Mouse (Mus musculus) embryonic facial prominence, embryonic 15.5 days (tissue): ENCODE measurements around the gene Slitrk6. TPM values are rescaled to one million over a fixed set of nuclear protein-coding genes. Genes with fewer than 3 reads are reported as not detected.

Experiments used
- ATAC-seq: fragments of 200-750 bp; cut with Nextera tagmentation; 2 replicates; pipeline ENCODE4 v1.8.0; 2017; ENCODE audit warnings: low read depth, moderate TSS enrichment; ENCODE audit not compliant: insufficient number of reproducible peaks, low FRiP score, low TSS enrichment
- H3K27ac ChIP-seq: fragments of 300-500 bp; sonication (generic); replicated peaks from 2 replicates; pipeline ENCODE4 v1.5.1; 2015; ENCODE audit warnings: mild to moderate bottlenecking, inconsistent platforms
- H3K27me3 ChIP-seq: fragments of 300-500 bp; sonication (generic); 2 replicates; pipeline ENCODE4 v1.6.1; 2015; ENCODE audit warnings: inconsistent platforms
- H3K36me3 ChIP-seq: fragments of 300-500 bp; sonication (generic); 2 replicates; pipeline ENCODE4 v1.6.1; 2015; ENCODE audit warnings: mild to moderate bottlenecking, inconsistent platforms
- H3K4me1 ChIP-seq: fragments of 300-500 bp; sonication (generic); 2 replicates; pipeline ENCODE4 v1.6.1; 2015; ENCODE audit warnings: inconsistent platforms
- H3K4me2 ChIP-seq: fragments of 300-500 bp; sonication (generic); replicated peaks from 2 replicates; pipeline ENCODE4 v1.6.1; 2015; ENCODE audit warnings: mild to moderate bottlenecking, inconsistent platforms
- H3K4me3 ChIP-seq: fragments of 300-500 bp; sonication (generic); replicated peaks from 2 replicates; pipeline ENCODE4 v1.5.1; 2015; ENCODE audit warnings: mild to moderate bottlenecking, inconsistent platforms
- H3K9ac ChIP-seq: fragments of 300-500 bp; sonication (generic); 2 replicates; pipeline ENCODE4 v1.6.1; 2015; ENCODE audit warnings: inconsistent platforms
- H3K9me3 ChIP-seq: fragments of 300-500 bp; sonication (generic); replicated peaks from 2 replicates; pipeline ENCODE4 v1.6.1; 2016; ENCODE audit warnings: inconsistent platforms
- WGBS: fragments of 180-500 bp; shearing (Covaris S2); methylation state at CpG from one replicate; pipeline ENCODE4 v1.1.7; 2015; 5-methylcytosine and 5-hydroxymethylcytosine counted together
- polyA plus RNA-seq: library from polyadenylated mRNA; unstranded; fragments of >200 nt; fragmentation: Nextera tagmentation; extraction: Ambion mirVana; gene quantifications from 2 replicates; pipeline ENCODE4 v1.2.1, GENCODE M21; 2015

The Slitrk6 gene
- polyA plus RNA-seq = 18.7 and 20.0 TPM in 2 replicates

- Histone ChIP-seq H3K36me3 (peaks cover 18% of the 10 kb centered on the region), H3K9ac (peak within 1 kb of the TSS; percentile 37), H3K4me1 (no peaks in the 10 kb centered on the region), H3K27me3 (no peaks in the 10 kb centered on the region), H3K4me2 (peak within 1 kb of the TSS; percentile 48), H3K9me3 (no peaks in the 10 kb centered on the region), H3K4me3 (peak within 1 kb of the TSS; percentile 48), H3K27ac (peak within 1 kb of the TSS; percentile 82)
- ATAC-seq = peak; percentile 88
- WGBS = 6% methylated on average over 11 of the region's 11 CpGs
These were observed at the start of gene Slitrk6 for GRCm38 (mm10) chr14:110754484-110755307. Gene Slitrk6 (minus strand): TSS chr14:110755149.

- no peak overlapping the region for H3K4me3 ChIP-seq
- no peak overlapping the region for H3K27ac ChIP-seq
- no peaks in the 10 kb centered on the region for H3K4me1 ChIP-seq
- no peak overlapping the region for H3K4me2 ChIP-seq
- H3K27me3 ChIP-seq = no peaks in the 10 kb centered on the region
- ATAC-seq = no peak
- no peaks in the 10 kb centered on the region for H3K9me3 ChIP-seq
- no peak overlapping the region for H3K9ac ChIP-seq
- no peaks in the 10 kb centered on the region for H3K36me3 ChIP-seq
These were observed 22.6 kb upstream of the Slitrk6 start for GRCm38 (mm10) chr14:110777546-110777945.

GRCm38 (mm10) chr14:110770694-110771093 is 15.7 kb upstream of the Slitrk6 start:
- H3K4me1 ChIP-seq = no peaks in the 10 kb centered on the region
- 60% methylated on average over 1 of the region's 1 CpGs for WGBS
- H3K4me3 ChIP-seq = no peak overlapping the region
- no peak overlapping the region for H3K9ac ChIP-seq
- H3K4me2 ChIP-seq = no peak overlapping the region
- H3K27ac ChIP-seq = no peak overlapping the region
- H3K9me3 ChIP-seq = no peaks in the 10 kb centered on the region
- ATAC-seq = no peak
- no peaks in the 10 kb centered on the region for H3K27me3 ChIP-seq
- H3K36me3 ChIP-seq = no peaks in the 10 kb centered on the region

- Histone ChIP-seq H3K27me3 (no peaks in the 10 kb centered on the region), H3K9me3 (no peaks in the 10 kb centered on the region), H3K27ac (no peak overlapping the region), H3K36me3 (no peaks in the 10 kb centered on the region), H3K4me1 (no peaks in the 10 kb centered on the region), H3K9ac (no peak overlapping the region), H3K4me2 (no peak overlapping the region), H3K4me3 (no peak overlapping the region)
- WGBS = 16% methylated on average over 7 of the region's 7 CpGs
- no peak for ATAC-seq
These were observed 7.8 kb upstream of the Slitrk6 start for GRCm38 (mm10) chr14:110762588-110763220.

- H3K27me3 ChIP-seq = no peaks in the 10 kb centered on the region
- no peaks in the 10 kb centered on the region for H3K4me1 ChIP-seq
- H3K4me3 ChIP-seq = no peak overlapping the region
- ATAC-seq = no peak
- H3K27ac ChIP-seq = no peak overlapping the region
- no peak overlapping the region for H3K9ac ChIP-seq
- H3K36me3 ChIP-seq = no peaks in the 10 kb centered on the region
- H3K9me3 ChIP-seq = no peaks in the 10 kb centered on the region
- 64% methylated on average over 1 of the region's 1 CpGs for WGBS
- H3K4me2 ChIP-seq = no peak overlapping the region
These were observed 6.0 kb upstream of the Slitrk6 start for GRCm38 (mm10) chr14:110760909-110761308.

GRCm38 (mm10) chr14:110755308-110755650 is 330 bp upstream of the Slitrk6 start:
- 30% methylated on average over 4 of the region's 4 CpGs for WGBS
- H3K4me1 ChIP-seq = no peaks in the 10 kb centered on the region
- no peaks in the 10 kb centered on the region for H3K27me3 ChIP-seq
- no peak overlapping the region for H3K9ac ChIP-seq
- H3K4me2 ChIP-seq = peak overlapping the region; percentile 48
- ATAC-seq = no peak
- peak overlapping the region; percentile 48; the same call in 1 of the 2 replicates for H3K4me3 ChIP-seq
- H3K27ac ChIP-seq = 0 out of 2 replicates have a peak overlapping the region, but pooled peaks have one; percentile 82
- H3K36me3 ChIP-seq = peaks cover 12% of the 10 kb centered on the region
- no peaks in the 10 kb centered on the region for H3K9me3 ChIP-seq

- WGBS = 55% methylated on average over 7 of the region's 7 CpGs
- H3K4me1 ChIP-seq = no peaks in the 10 kb centered on the region
- ATAC-seq = no peak
- no peak overlapping the region for H3K9ac ChIP-seq
- H3K36me3 ChIP-seq = no peaks in the 10 kb centered on the region
- H3K27me3 ChIP-seq = no peaks in the 10 kb centered on the region
- H3K4me3 ChIP-seq = no peak overlapping the region
- H3K9me3 ChIP-seq = no peaks in the 10 kb centered on the region
- H3K27ac ChIP-seq = no peak overlapping the region
- H3K4me2 ChIP-seq = no peak overlapping the region
These were observed 15.1 kb downstream of the Slitrk6 start for GRCm38 (mm10) chr14:110739861-110740260.

GRCm38 (mm10) chr14:110739368-110739767 is 15.6 kb downstream of the Slitrk6 start:
- WGBS = 88% methylated on average over 1 of the region's 1 CpGs
- no peaks in the 10 kb centered on the region for H3K4me1 ChIP-seq

GRCm38 (mm10) chr14:110728344-110728910 is 26.5 kb downstream of the Slitrk6 start:
- Histone ChIP-seq H3K4me3 (no peak overlapping the region), H3K9ac (no peak overlapping the region), H3K4me1 (no peaks in the 10 kb centered on the region), H3K27me3 (no peaks in the 10 kb centered on the region), H3K36me3 (no peaks in the 10 kb centered on the region), H3K27ac (no peak overlapping the region), H3K9me3 (no peaks in the 10 kb centered on the region), H3K4me2 (no peak overlapping the region)
- no peak for ATAC-seq
- WGBS = 17% methylated on average over 4 of the region's 4 CpGs

More at GRCm38 (mm10) chr14:110739368-110739767, 15.6 kb downstream of the Slitrk6 start:
- Histone ChIP-seq H3K27ac (no peak overlapping the region), H3K4me3 (no peak overlapping the region), H3K9ac (no peak overlapping the region), H3K27me3 (no peaks in the 10 kb centered on the region), H3K9me3 (no peaks in the 10 kb centered on the region), H3K36me3 (no peaks in the 10 kb centered on the region), H3K4me2 (no peak overlapping the region)
- no peak for ATAC-seq

- H3K9me3 ChIP-seq = no peaks in the 10 kb centered on the region
- ATAC-seq = no peak
- H3K27me3 ChIP-seq = no peaks in the 10 kb centered on the region
- H3K27ac ChIP-seq = no peak overlapping the region
- no peak overlapping the region for H3K9ac ChIP-seq
- no peaks in the 10 kb centered on the region for H3K4me1 ChIP-seq
- H3K36me3 ChIP-seq = no peaks in the 10 kb centered on the region
- no peak overlapping the region for H3K4me2 ChIP-seq
- WGBS = 13% methylated on average over 2 of the region's 2 CpGs
- H3K4me3 ChIP-seq = no peak overlapping the region
These were observed 30.8 kb downstream of the Slitrk6 start for GRCm38 (mm10) chr14:110724026-110724576.
